In the genomic region with DNA sequence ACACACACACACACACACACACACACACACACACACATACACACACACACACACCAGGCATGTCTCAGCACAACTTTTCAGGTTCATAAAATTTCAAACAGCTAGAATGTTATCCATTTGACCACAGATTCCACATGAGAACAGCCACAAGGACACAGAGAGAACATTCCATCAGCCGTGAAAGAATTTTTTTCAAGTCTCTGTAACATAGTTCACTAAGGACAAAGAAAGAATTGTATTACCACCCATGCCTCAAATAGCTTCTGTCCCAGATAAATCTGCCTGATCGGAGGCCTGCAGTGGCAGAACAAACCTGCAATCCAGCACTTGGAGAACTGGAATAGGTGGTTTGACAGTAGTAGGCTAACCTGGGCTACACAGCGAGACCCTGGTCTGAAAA, we compare ENCODE assay signal across 17 mouse cellular contexts. TPM values are rescaled to one million over a fixed set of nuclear protein-coding genes. Genes with fewer than 3 reads are reported as not detected.
DNase-seq lines count a peak whose midpoint lies in the region; ATAC-seq and TF ChIP-seq lines count a peak whose summit lies in the region.
"Had no signal": no experiment of that assay in that cellular context is flagged by ENCODE, and none has a peak within 500 bp of the region (broad histone marks: within the 10 kb centered on the region; RNA-seq: fewer than 3 reads in every experiment).

No protein-coding gene starts in this region.

- WGBS in intestine, embryonic 16.5 days: 64% methylated on average over 3 of the region's 3 CpGs
- WGBS in intestine, embryonic 15.5 days: 63% methylated on average over 3 of the region's 3 CpGs
- 64% methylated on average over 3 of the region's 3 CpGs for WGBS in liver, embryonic 15.5 days (ENCODE audit: insufficient replicate concordance)
- WGBS in liver, embryonic 12.5 days (ENCODE audit: insufficient replicate concordance): 72% methylated on average over 3 of the region's 3 CpGs

- H3K4me1 ChIP-seq in intestine, embryonic 16.5 days (ENCODE audit: control insufficient read depth, insufficient read depth, low read length): peaks cover 24% of the 10 kb centered on the region
- H3K4me1 ChIP-seq in intestine, embryonic 15.5 days (replicated peaks): peaks cover 20% of the 10 kb centered on the region
- peaks cover 20% of the 10 kb centered on the region for H3K4me1 ChIP-seq in liver, embryonic 15.5 days (replicated peaks)
- H3K4me1 ChIP-seq in liver, embryonic 12.5 days: peaks cover 34% of the 10 kb centered on the region

- H3K9ac ChIP-seq in intestine, embryonic 16.5 days (ENCODE audit: low read depth, low read length): no peak overlapping the region
- no peak overlapping the region for H3K9ac ChIP-seq in intestine, embryonic 15.5 days
- H3K9ac ChIP-seq in liver, embryonic 15.5 days: no peak overlapping the region
- no peak overlapping the region for H3K9ac ChIP-seq in liver, embryonic 12.5 days
- H3K9ac ChIP-seq: liver, embryonic 14.5 days had no signal

- H3K9me3 ChIP-seq in intestine, embryonic 16.5 days (ENCODE audit: control insufficient read depth, low read length): no peaks in the 10 kb centered on the region
- H3K9me3 ChIP-seq in intestine, embryonic 15.5 days: no peaks in the 10 kb centered on the region
- H3K9me3 ChIP-seq in liver, embryonic 15.5 days (replicated peaks): no peaks in the 10 kb centered on the region
- no peaks in the 10 kb centered on the region for H3K9me3 ChIP-seq in liver, embryonic 12.5 days (replicated peaks)
- H3K9me3 ChIP-seq: embryonic facial prominence, embryonic 10.5 days had no signal

- H3K27me3 ChIP-seq in intestine, embryonic 16.5 days (replicated peaks; ENCODE audit: control insufficient read depth, insufficient read depth, low read length): no peaks in the 10 kb centered on the region
- H3K27me3 ChIP-seq in intestine, embryonic 15.5 days (replicated peaks): no peaks in the 10 kb centered on the region
- no peaks in the 10 kb centered on the region for H3K27me3 ChIP-seq in liver, embryonic 15.5 days
- H3K27me3 ChIP-seq in liver, embryonic 12.5 days (replicated peaks): peaks cover 10% of the 10 kb centered on the region
- H3K27me3 ChIP-seq: CH12.LX had no signal

- H3K4me2 ChIP-seq in intestine, embryonic 16.5 days (ENCODE audit: low read depth, low read length): no peak overlapping the region
- H3K4me2 ChIP-seq in intestine, embryonic 15.5 days (replicated peaks): no peak overlapping the region; the same call in 1 of the 2 replicates
- no peak overlapping the region for H3K4me2 ChIP-seq in liver, embryonic 15.5 days
- H3K4me2 ChIP-seq in liver, embryonic 12.5 days: no peak overlapping the region

- H3K36me3 ChIP-seq in intestine, embryonic 16.5 days (ENCODE audit: control insufficient read depth, insufficient read depth, low read length): no peaks in the 10 kb centered on the region
- H3K36me3 ChIP-seq in intestine, embryonic 15.5 days: no peaks in the 10 kb centered on the region
- no peaks in the 10 kb centered on the region for H3K36me3 ChIP-seq in liver, embryonic 15.5 days (replicated peaks)
- no peaks in the 10 kb centered on the region for H3K36me3 ChIP-seq in liver, embryonic 12.5 days
- H3K36me3 ChIP-seq: embryonic facial prominence, embryonic 10.5 days had no signal

- DNase-seq in gastrocnemius, adult 2 months: no peak
- DNase-seq in gastrocnemius, postnatal 36 days: no peak
- peak; percentile 44 for DNase-seq in 3T3-L1 (ENCODE audit: low read depth, low spot score)
- DNase-seq in thymus, postnatal 4 days: no peak
- DNase-seq: cerebellum, adult 18-20 months; left cerebral cortex, postnatal 4 days; thymus, adult 2 months had no signal

- intact Hi-C loops in gastrocnemius, adult 2 months (cut with DNase I): no loop called here
- intact Hi-C loops in gastrocnemius, postnatal 36 days (cut with DNase I): no loop called here

- no peak overlapping the region for H3K4me3 ChIP-seq in gastrocnemius, adult 2 months
- no peak overlapping the region for H3K4me3 ChIP-seq in intestine, embryonic 16.5 days (ENCODE audit: low read length)
- H3K4me3 ChIP-seq in intestine, embryonic 15.5 days (replicated peaks): no peak overlapping the region
- no peak overlapping the region for H3K4me3 ChIP-seq in liver, embryonic 15.5 days (replicated peaks)
- no peak overlapping the region for H3K4me3 ChIP-seq in liver, embryonic 12.5 days
- H3K4me3 ChIP-seq: embryonic facial prominence, embryonic 10.5 days; layer of hippocampus, adult 2 months; megakaryocyte, embryonic 14.5 days had no signal

- ATAC-seq in intestine, embryonic 16.5 days: no peak
- ATAC-seq in intestine, embryonic 15.5 days: no peak
- no peak for ATAC-seq in liver, embryonic 15.5 days (ENCODE audit: insufficient read depth)
- no peak for ATAC-seq in liver, embryonic 12.5 days
- ATAC-seq: forebrain, embryonic 14.5 days had no signal

- no peak for TF ChIP-seq CTCF in gastrocnemius, adult 2 months (IDR thresholded peaks at IDR 0.05)

- H3K27ac ChIP-seq in gastrocnemius, adult 2 months: peak overlapping the region; percentile 73
- peak overlapping the region; percentile 30; the same call in 1 of the 2 replicates for H3K27ac ChIP-seq in intestine, embryonic 16.5 days (ENCODE audit: low read length)
- H3K27ac ChIP-seq in intestine, embryonic 15.5 days: no peak overlapping the region
- H3K27ac ChIP-seq in liver, embryonic 15.5 days (replicated peaks): peak overlapping the region; percentile 70
- H3K27ac ChIP-seq in liver, embryonic 12.5 days: no peak overlapping the region
- H3K27ac ChIP-seq: layer of hippocampus, adult 2 months; liver, embryonic 14.5 days had no signal

RNA-seq across cellular contexts. Expression of a gene that starts 21.2 kb away (rescaled TPM):
- total RNA-seq in gastrocnemius, adult 2 months (2021): 1 to 10 TPM; 1.3 to 2.5 TPM
- total RNA-seq in gastrocnemius, postnatal 36 days (2021): 1 to 10 TPM; 1.2 to 1.9 TPM
- 25.5 and 27.6 TPM in 2 replicates for polyA plus RNA-seq in intestine, embryonic 16.5 days (2015; fragmentation: Nextera tagmentation; extraction: Ambion mirVana)
- polyA plus RNA-seq in intestine, embryonic 15.5 days (2015; fragmentation: Nextera tagmentation; extraction: Ambion mirVana): 14.8 and 16.5 TPM in 2 replicates
- polyA plus RNA-seq in liver, embryonic 15.5 days (2015; fragmentation: Nextera tagmentation; extraction: Ambion mirVana): 5.8 and 6.9 TPM in 2 replicates
- 3.8 and 3.9 TPM in 2 replicates for polyA plus RNA-seq in liver, embryonic 12.5 days (2016; fragmentation: Nextera tagmentation; extraction: Ambion mirVana)
- total RNA-seq: layer of hippocampus, adult 2 months had no signal

RNA-seq across cellular contexts. Expression of a gene that starts 40.0 kb away (rescaled TPM):
- total RNA-seq in gastrocnemius, adult 2 months (2021): 10 to 100 TPM; 28.1 to 31.2 TPM
- total RNA-seq in gastrocnemius, postnatal 36 days (2021): 10 to 100 TPM; 25.2 to 27.7 TPM
- polyA plus RNA-seq in intestine, embryonic 16.5 days (2015; fragmentation: Nextera tagmentation; extraction: Ambion mirVana): 96.8 and 105 TPM in 2 replicates
- 94.4 and 101 TPM in 2 replicates for polyA plus RNA-seq in intestine, embryonic 15.5 days (2015; fragmentation: Nextera tagmentation; extraction: Ambion mirVana)
- 37.1 and 40.1 TPM in 2 replicates for polyA plus RNA-seq in liver, embryonic 15.5 days (2015; fragmentation: Nextera tagmentation; extraction: Ambion mirVana)
- polyA plus RNA-seq in liver, embryonic 12.5 days (2016; fragmentation: Nextera tagmentation; extraction: Ambion mirVana): 44.6 and 52.1 TPM in 2 replicates

Comparison
In these comparisons a context has a peak if more than half of its experiments do, and no peak if none do; other contexts are left out.
1. H3K27ac ChIP-seq: peak in gastrocnemius, adult 2 months (single experiment), intestine, embryonic 16.5 days (single experiment) and liver, embryonic 15.5 days (single experiment); none in intestine, embryonic 15.5 days (single experiment) and liver, embryonic 12.5 days (single experiment).